Mouse (Mus musculus) urinary bladder, postnatal 25 days (tissue): ENCODE measurements around the gene Map10.

Experiments used
- DNase-seq: peaks from one replicate; pipeline ENCODE4 v3.0.0; 2022; ENCODE audit warnings: low spot score

The Map10 gene

GRCm38 (mm10) chr8:125716211-125716610 is 46.6 kb downstream of the Map10 start:
- no peak for DNase-seq

GRCm38 (mm10) chr8:125716613-125717012 is 47.0 kb downstream of the Map10 start:
- DNase-seq: no peak

GRCm38 (mm10) chr8:125718914-125719313 is 49.3 kb downstream of the Map10 start:
- no peak for DNase-seq

- no peak for DNase-seq
These were observed 53.1 kb downstream of the Map10 start for GRCm38 (mm10) chr8:125722675-125723074.
